Mouse (Mus musculus) hindbrain, embryonic 10.5 days (tissue): ENCODE results near the gene Cacna1a. TPM values are rescaled to one million over a fixed set of nuclear protein-coding genes. Genes with fewer than 3 reads are reported as not detected.
"Not testable (repeated sequence)": the region's sequence is repeated elsewhere in the genome, so short reads cannot be mapped to it uniquely, and the experiment has no call there.

Source experiments
- DNase-seq: peaks from one replicate; pipeline ENCODE4 v3.0.0-alpha.2; 2017; ENCODE audit warnings: low spot score
- H3K27ac ChIP-seq: fragments of 300-500 bp; sonication (generic); 2 replicates; pipeline ENCODE4 v1.5.1; 2016; ENCODE audit warnings: mild to moderate bottlenecking, moderate library complexity
- H3K27me3 ChIP-seq: fragments of 300-500 bp; sonication (generic); 2 replicates; pipeline ENCODE4 v1.6.1; 2016; ENCODE audit warnings: mild to moderate bottlenecking; ENCODE audit not compliant: poor library complexity, insufficient read depth, severe bottlenecking
- H3K36me3 ChIP-seq: fragments of 300-500 bp; sonication (generic); 2 replicates; pipeline ENCODE4 v1.6.1; 2016; ENCODE audit warnings: mild to moderate bottlenecking, moderate library complexity
- H3K4me1 ChIP-seq: fragments of 300-500 bp; sonication (generic); replicated peaks from 2 replicates; pipeline ENCODE4 v1.6.1; 2016; ENCODE audit warnings: mild to moderate bottlenecking
- H3K4me3 ChIP-seq: fragments of 300-500 bp; sonication (generic); 2 replicates; pipeline ENCODE4 v1.5.1; 2016; ENCODE audit warnings: mild to moderate bottlenecking, moderate library complexity
- H3K9me3 ChIP-seq: fragments of 300-500 bp; sonication (generic); 2 replicates; pipeline ENCODE4 v1.6.1; 2016; ENCODE audit warnings: mild to moderate bottlenecking, moderate library complexity
- WGBS: fragments of 180-500 bp; shearing (Covaris S2); methylation state at CpG from one replicate; pipeline ENCODE4 v1.1.7; 2016; 5-methylcytosine and 5-hydroxymethylcytosine counted together
- polyA plus RNA-seq: library from polyadenylated mRNA; unstranded; fragments of >200 nt; fragmentation: Nextera tagmentation; extraction: Ambion mirVana; gene quantifications from 2 replicates; pipeline ENCODE4 v1.2.1, GENCODE M21; 2016

Cacna1a gene
- polyA plus RNA-seq, 1 experiment from 2014 or later = 7.3 TPM

GRCm38 (mm10) chr8:84494541-84495084, 106.4 kb downstream of the Cacna1a start:
- H3K9me3 ChIP-seq = no peaks in the 10 kb centered on the region
- no peak overlapping the region for H3K27ac ChIP-seq
- DNase-seq = peak; percentile 41
- 61% methylated on average over 6 of the region's 6 CpGs for WGBS
- H3K4me1 ChIP-seq = peaks cover 11% of the 10 kb centered on the region
- no peak overlapping the region for H3K4me3 ChIP-seq
- H3K27me3 ChIP-seq = no peaks in the 10 kb centered on the region
- no peaks in the 10 kb centered on the region for H3K36me3 ChIP-seq

- H3K9me3 ChIP-seq = no peaks in the 10 kb centered on the region
- H3K27me3 ChIP-seq = no peaks in the 10 kb centered on the region
- H3K27ac ChIP-seq = no peak overlapping the region
- no peaks in the 10 kb centered on the region for H3K36me3 ChIP-seq
- WGBS = 78% methylated on average over 5 of the region's 5 CpGs
- peaks cover 12% of the 10 kb centered on the region for H3K4me1 ChIP-seq
- no peak for DNase-seq
- no peak overlapping the region for H3K4me3 ChIP-seq
These were observed 112.9 kb downstream of the Cacna1a start for GRCm38 (mm10) chr8:84501181-84501580.

- WGBS = 76% methylated on average over 10 of the region's 10 CpGs
- DNase-seq = peak; percentile 8
- H3K36me3 ChIP-seq = no peaks in the 10 kb centered on the region
- no peaks in the 10 kb centered on the region for H3K27me3 ChIP-seq
- H3K9me3 ChIP-seq = no peaks in the 10 kb centered on the region
- 0 out of 2 replicates have a peak overlapping the region, but pooled peaks have one; percentile 23 for H3K27ac ChIP-seq
- H3K4me1 ChIP-seq = peaks cover 12% of the 10 kb centered on the region
- H3K4me3 ChIP-seq = no peak overlapping the region
These were observed 113.5 kb downstream of the Cacna1a start for GRCm38 (mm10) chr8:84501671-84502308.

- 88% methylated on average over 4 of the region's 4 CpGs for WGBS
- Histone ChIP-seq H3K36me3 (no peaks in the 10 kb centered on the region), H3K9me3 (no peaks in the 10 kb centered on the region), H3K27me3 (no peaks in the 10 kb centered on the region), H3K4me3 (no peak overlapping the region), H3K27ac (0 out of 2 replicates have a peak overlapping the region, but pooled peaks have one; percentile 16), H3K4me1 (peaks cover 12% of the 10 kb centered on the region)
- DNase-seq = no peak
These were observed 114.4 kb downstream of the Cacna1a start for GRCm38 (mm10) chr8:84502638-84503037.

GRCm38 (mm10) chr8:84507220-84507619, 119.0 kb downstream of the Cacna1a start:
- Histone ChIP-seq H3K27ac (no peak overlapping the region), H3K4me3 (no peak overlapping the region), H3K36me3 (no peaks in the 10 kb centered on the region), H3K4me1 (no peaks in the 10 kb centered on the region), H3K27me3 (no peaks in the 10 kb centered on the region), H3K9me3 (no peaks in the 10 kb centered on the region)
- WGBS = 91% methylated on average over 5 of the region's 5 CpGs
- no peak for DNase-seq

GRCm38 (mm10) chr8:84509764-84510163, 121.5 kb downstream of the Cacna1a start:
- not testable (repeated sequence) for DNase-seq

GRCm38 (mm10) chr8:84511621-84512020, 123.4 kb downstream of the Cacna1a start:
- H3K27me3 ChIP-seq = no peaks in the 10 kb centered on the region
- WGBS = 89% methylated on average over 13 of the region's 13 CpGs
- no peaks in the 10 kb centered on the region for H3K36me3 ChIP-seq

More at GRCm38 (mm10) chr8:84509764-84510163, 121.5 kb downstream of the Cacna1a start:
- not testable (repeated sequence) for H3K27ac ChIP-seq, H3K36me3 ChIP-seq, H3K4me1 ChIP-seq, H3K27me3 ChIP-seq, H3K9me3 ChIP-seq, H3K4me3 ChIP-seq
- 82% methylated on average over 6 of the region's 6 CpGs for WGBS

GRCm38 (mm10) chr8:84513765-84514164, 125.5 kb downstream of the Cacna1a start:
- Histone ChIP-seq H3K9me3 (no peaks in the 10 kb centered on the region), H3K27me3 (no peaks in the 10 kb centered on the region), H3K4me3 (no peak overlapping the region), H3K27ac (no peak overlapping the region), H3K36me3 (peaks cover 3% of the 10 kb centered on the region), H3K4me1 (no peaks in the 10 kb centered on the region)
- WGBS = 26% methylated on average over 2 of the region's 2 CpGs
- no peak for DNase-seq

More at GRCm38 (mm10) chr8:84511621-84512020, 123.4 kb downstream of the Cacna1a start:
- no peak for DNase-seq
- Histone ChIP-seq H3K4me1 (no peaks in the 10 kb centered on the region), H3K27ac (no peak overlapping the region), H3K9me3 (no peaks in the 10 kb centered on the region), H3K4me3 (no peak overlapping the region)

- WGBS = 75% methylated on average over 2 of the region's 2 CpGs
- no peaks in the 10 kb centered on the region for H3K4me1 ChIP-seq
- DNase-seq = no peak
These were observed 129.9 kb downstream of the Cacna1a start for GRCm38 (mm10) chr8:84518180-84518579.

GRCm38 (mm10) chr8:84518720-84519119, 130.5 kb downstream of the Cacna1a start:
- Histone ChIP-seq H3K4me1 (no peaks in the 10 kb centered on the region), H3K36me3 (peaks cover 36% of the 10 kb centered on the region), H3K27ac (no peak overlapping the region), H3K4me3 (no peak overlapping the region), H3K9me3 (no peaks in the 10 kb centered on the region), H3K27me3 (no peaks in the 10 kb centered on the region)
- no peak for DNase-seq
- WGBS = 85% methylated on average over 6 of the region's 6 CpGs

More at GRCm38 (mm10) chr8:84518180-84518579, 129.9 kb downstream of the Cacna1a start:
- Histone ChIP-seq H3K27me3 (no peaks in the 10 kb centered on the region), H3K4me3 (no peak overlapping the region), H3K9me3 (no peaks in the 10 kb centered on the region), H3K27ac (no peak overlapping the region), H3K36me3 (peaks cover 32% of the 10 kb centered on the region)

GRCm38 (mm10) chr8:84519767-84520626, 131.8 kb downstream of the Cacna1a start:
- H3K9me3 ChIP-seq = 0 out of 2 replicates have a peak, but pooled peaks cover 2% of the 10 kb centered on the region
- H3K4me3 ChIP-seq = no peak overlapping the region
- no peaks in the 10 kb centered on the region for H3K4me1 ChIP-seq
- H3K27me3 ChIP-seq = no peaks in the 10 kb centered on the region
- 89% methylated on average over 17 of the region's 17 CpGs for WGBS
- no peak overlapping the region for H3K27ac ChIP-seq
- peaks cover 45% of the 10 kb centered on the region for H3K36me3 ChIP-seq
- no peak for DNase-seq

GRCm38 (mm10) chr8:84520999-84521398, 132.8 kb downstream of the Cacna1a start:
- peaks cover 11% of the 10 kb centered on the region; the same call in 1 of the 2 replicates for H3K9me3 ChIP-seq
- H3K27ac ChIP-seq = no peak overlapping the region
- DNase-seq = no peak
- 75% methylated on average over 2 of the region's 2 CpGs for WGBS
- H3K27me3 ChIP-seq = no peaks in the 10 kb centered on the region
- H3K4me3 ChIP-seq = no peak overlapping the region
- H3K4me1 ChIP-seq = no peaks in the 10 kb centered on the region
- peaks cover 55% of the 10 kb centered on the region for H3K36me3 ChIP-seq

- peaks cover 63% of the 10 kb centered on the region for H3K36me3 ChIP-seq
- WGBS = 89% methylated on average over 7 of the region's 7 CpGs
- H3K27ac ChIP-seq = no peak overlapping the region
- no peaks in the 10 kb centered on the region for H3K27me3 ChIP-seq
- DNase-seq = no peak
- no peaks in the 10 kb centered on the region for H3K4me1 ChIP-seq
- H3K9me3 ChIP-seq = peaks cover 11% of the 10 kb centered on the region; the same call in 1 of the 2 replicates
- H3K4me3 ChIP-seq = no peak overlapping the region
These were observed 139.8 kb downstream of the Cacna1a start for GRCm38 (mm10) chr8:84528036-84528435.
